Mouse (Mus musculus): ENCODE data around the gene Lrrc25.

The Lrrc25 gene

GRCm38 (mm10) chr8:70649324-70649723 is 33.4 kb downstream of the Lrrc25 start:
- DNase-seq = peak; percentile 57 to 63

- no peak for DNase-seq
These were observed 34.4 kb downstream of the Lrrc25 start for GRCm38 (mm10) chr8:70650351-70650750.

- no peak for DNase-seq
These were observed 37.3 kb downstream of the Lrrc25 start for GRCm38 (mm10) chr8:70653226-70653625.

GRCm38 (mm10) chr8:70654121-70654520 is 38.2 kb downstream of the Lrrc25 start:
- DNase-seq = no peak

GRCm38 (mm10) chr8:70655469-70655868 is 39.5 kb downstream of the Lrrc25 start:
- no peak for DNase-seq

GRCm38 (mm10) chr8:70656193-70656790 is 40.3 kb downstream of the Lrrc25 start:
- DNase-seq = no peak

- no peak for DNase-seq
These were observed 41.3 kb downstream of the Lrrc25 start for GRCm38 (mm10) chr8:70657214-70657613.

GRCm38 (mm10) chr8:70657739-70658138 is 41.8 kb downstream of the Lrrc25 start:
- no peak for DNase-seq

GRCm38 (mm10) chr8:70658897-70659603 is 43.1 kb downstream of the Lrrc25 start:
- no peak for DNase-seq

GRCm38 (mm10) chr8:70659604-70660272 is 43.8 kb downstream of the Lrrc25 start:
- peak; percentile 47 to 61 for DNase-seq

- DNase-seq = no peak
These were observed 44.3 kb downstream of the Lrrc25 start, which contains the start of gene Pgpep1 for GRCm38 (mm10) chr8:70660273-70660725. Gene Pgpep1, minus strand, starts transcription at chr8:70660388.

- DNase-seq = no peak
These were observed 47.7 kb downstream of the Lrrc25 start for GRCm38 (mm10) chr8:70663691-70664090.

GRCm38 (mm10) chr8:70664631-70665030 is 48.7 kb downstream of the Lrrc25 start:
- DNase-seq = no peak

GRCm38 (mm10) chr8:70665599-70665998 is 49.6 kb downstream of the Lrrc25 start:
- DNase-seq = no peak

GRCm38 (mm10) chr8:70667071-70667470 is 51.1 kb downstream of the Lrrc25 start:
- DNase-seq = no peak
